10 mouse cellular contexts compared by ENCODE assay signal in the genomic region with DNA sequence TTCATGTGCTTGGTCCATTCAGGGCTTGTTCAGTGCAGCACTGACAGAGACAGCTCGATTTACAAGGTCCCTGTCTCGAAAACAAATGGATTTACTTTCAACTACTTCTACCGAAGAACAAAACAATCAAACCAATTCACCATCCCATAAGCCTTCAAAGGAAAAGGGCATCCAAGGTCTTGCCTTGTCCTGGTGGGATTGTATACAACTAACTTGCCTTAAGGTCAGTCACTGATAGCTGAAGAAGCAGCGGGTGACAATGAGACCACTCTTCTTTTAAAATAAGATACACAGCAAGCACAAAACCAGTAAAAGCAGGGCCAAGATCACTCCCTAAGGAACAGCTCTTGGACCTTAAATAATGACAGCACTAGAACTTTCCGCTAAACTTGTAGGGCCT. TPM values are rescaled to one million over a fixed set of nuclear protein-coding genes. Genes with fewer than 3 reads are reported as not detected.
A peak's percentile ranks its signal among the peaks of the same experiment; 100 is the strongest.
DNase-seq lines count a peak whose midpoint lies in the region; ATAC-seq and TF ChIP-seq lines count a peak whose summit lies in the region.
"Had no signal": no experiment of that assay in that cellular context is flagged by ENCODE, and none has a peak within 500 bp of the region (broad histone marks: within the 10 kb centered on the region; RNA-seq: fewer than 3 reads in every experiment).

No protein-coding gene starts in this region.

- H3K36me3 ChIP-seq in heart, postnatal 0 days (replicated peaks; ENCODE audit: control insufficient read depth, insufficient read depth, low read length), result 0 out of 2 replicates have a peak, but pooled peaks cover 3% of the 10 kb centered on the region
- H3K36me3 ChIP-seq in embryonic facial prominence, embryonic 15.5 days, result no peaks in the 10 kb centered on the region
- peaks cover 26% of the 10 kb centered on the region for H3K36me3 ChIP-seq in intestine, embryonic 14.5 days (ENCODE audit: control insufficient read depth, insufficient read depth, low read length)
- peaks cover 5% of the 10 kb centered on the region for H3K36me3 ChIP-seq in myocyte (ENCODE audit: control insufficient read depth, insufficient read depth)

- H3K9me3 ChIP-seq in heart, postnatal 0 days (replicated peaks; ENCODE audit: control insufficient read depth, low read length), result no peaks in the 10 kb centered on the region
- no peaks in the 10 kb centered on the region for H3K9me3 ChIP-seq in embryonic facial prominence, embryonic 15.5 days (replicated peaks)
- no peaks in the 10 kb centered on the region for H3K9me3 ChIP-seq in intestine, embryonic 14.5 days (ENCODE audit: control insufficient read depth, low read length)
- H3K9me3 ChIP-seq: kidney, embryonic 15.5 days had no signal

- 0 out of 2 replicates have a peak overlapping the region, but pooled peaks have one; percentile 1 for H3K4me2 ChIP-seq in heart, postnatal 0 days (ENCODE audit: low read depth, low read length)
- peak overlapping the region; percentile 87 for H3K4me2 ChIP-seq in embryonic facial prominence, embryonic 15.5 days (replicated peaks)
- peak overlapping the region; percentile 86 for H3K4me2 ChIP-seq in intestine, embryonic 14.5 days (ENCODE audit: low read length)
- H3K4me2 ChIP-seq in myocyte (ENCODE audit: low read depth), result peak overlapping the region; percentile 95

- TF ChIP-seq POLR2A in myocyte (IDR thresholded peaks at IDR 0.05; ENCODE audit: insufficient read length, low read depth), result no peak
- TF ChIP-seq POLR2A in cerebellum, adult 2 months (IDR thresholded peaks at IDR 0.05; ENCODE audit: borderline replicate concordance, insufficient read depth, low read length), result no peak

- intact Hi-C loops in heart, postnatal 10 days (cut with DNase I), result loop anchor here (10.0 kb wide), 2 partner anchors 842 to 1802 kb away; a partner anchor contains a TSS

- no peak overlapping the region for H3K27ac ChIP-seq in heart, postnatal 0 days (ENCODE audit: low read depth)
- H3K27ac ChIP-seq in embryonic facial prominence, embryonic 15.5 days (replicated peaks), result no peak overlapping the region
- no peak overlapping the region for H3K27ac ChIP-seq in intestine, embryonic 14.5 days (ENCODE audit: low read depth)
- no peak overlapping the region for H3K27ac ChIP-seq in cerebellum, adult 2 months (ENCODE audit: insufficient read depth, low read length)
- H3K27ac ChIP-seq: kidney, embryonic 15.5 days had no signal

- no peak for DNase-seq in heart, postnatal 0 days (ENCODE audit: low spot score)
- DNase-seq in heart, postnatal 10 days, result no peak
- DNase-seq in intestine, embryonic 14.5 days (ENCODE audit: low spot score), result no peak
- DNase-seq in adrenal gland, postnatal 14 days, result no peak
- DNase-seq in cerebellum, adult 2 months, result no peak
- DNase-seq in urinary bladder, postnatal 10 days (ENCODE audit: low spot score), result no peak

- no peak for TF ChIP-seq CTCF in heart, postnatal 0 days (IDR thresholded peaks at IDR 0.05; ENCODE audit: low read depth)
- no peak for TF ChIP-seq CTCF in cerebellum, adult 2 months (IDR thresholded peaks at IDR 0.05; ENCODE audit: borderline replicate concordance, insufficient read depth, low read depth, low read length)

- H3K27me3 ChIP-seq in heart, postnatal 0 days (ENCODE audit: control insufficient read depth, insufficient read depth, low read length), result no peaks in the 10 kb centered on the region
- H3K27me3 ChIP-seq in embryonic facial prominence, embryonic 15.5 days, result peaks cover 2% of the 10 kb centered on the region; the same call in 1 of the 2 replicates
- H3K27me3 ChIP-seq in intestine, embryonic 14.5 days (replicated peaks; ENCODE audit: control insufficient read depth, insufficient read depth, low read length), result no peaks in the 10 kb centered on the region
- H3K27me3 ChIP-seq in myocyte (ENCODE audit: control insufficient read depth, insufficient read depth, insufficient read length), result no peaks in the 10 kb centered on the region
- no peaks in the 10 kb centered on the region for H3K27me3 ChIP-seq in cerebellum, adult 2 months (ENCODE audit: control insufficient read depth, insufficient read depth, low read length)
- H3K27me3 ChIP-seq: kidney, embryonic 15.5 days had no signal

- 73% methylated on average over 5 of the region's 5 CpGs for whole genome bisulfite sequencing in heart, postnatal 0 days
- WGBS in embryonic facial prominence, embryonic 15.5 days, result 52% methylated on average over 5 of the region's 5 CpGs
- WGBS in intestine, embryonic 14.5 days, result 44% methylated on average over 5 of the region's 5 CpGs
- WGBS in cerebellum, adult 2 months, result 69% methylated on average over 5 of the region's 5 CpGs

- no peak overlapping the region for H3K4me3 ChIP-seq in heart, postnatal 0 days (ENCODE audit: low read depth, low read length)
- peak overlapping the region; percentile 83; the same call in 1 of the 2 replicates for H3K4me3 ChIP-seq in embryonic facial prominence, embryonic 15.5 days (replicated peaks)
- H3K4me3 ChIP-seq in intestine, embryonic 14.5 days (ENCODE audit: low read depth, low read length), result peak overlapping the region; percentile 94
- peak overlapping the region; percentile 77 for H3K4me3 ChIP-seq in myocyte
- no peak overlapping the region for H3K4me3 ChIP-seq in cerebellum, adult 2 months (replicated peaks; ENCODE audit: insufficient read depth, low read depth, low read length)

- peaks cover 38% of the 10 kb centered on the region for H3K4me1 ChIP-seq in heart, postnatal 0 days (ENCODE audit: control insufficient read depth, insufficient read depth)
- peaks cover 41% of the 10 kb centered on the region for H3K4me1 ChIP-seq in embryonic facial prominence, embryonic 15.5 days
- H3K4me1 ChIP-seq in intestine, embryonic 14.5 days (replicated peaks; ENCODE audit: control insufficient read depth, insufficient read depth, low read length), result peaks cover 26% of the 10 kb centered on the region; the same call in 1 of the 2 replicates
- peaks cover 7% of the 10 kb centered on the region for H3K4me1 ChIP-seq in cerebellum, adult 2 months (ENCODE audit: control insufficient read depth, insufficient read depth, low read length)

- TF ChIP-seq EP300 in heart, postnatal 0 days (IDR thresholded peaks at IDR 0.05; ENCODE audit: low read depth), result no peak

- ATAC-seq in heart, postnatal 0 days (ENCODE audit: insufficient read depth, low read depth), result no peak
- no peak for ATAC-seq in embryonic facial prominence, embryonic 15.5 days (ENCODE audit: insufficient number of reproducible peaks, low FRiP score, low TSS enrichment, low read depth)
- ATAC-seq in intestine, embryonic 14.5 days (replicated peaks; ENCODE audit: low FRiP score, low TSS enrichment, low read depth), result no peak
- ATAC-seq: CD4-positive, CD25-positive, alpha-beta regulatory T cell, adult 4 months had no signal

- peaks cover 78% of the 10 kb centered on the region for H3K79me2 ChIP-seq in myocyte (ENCODE audit: control insufficient read depth, insufficient read depth)

- no peak overlapping the region for H3ac ChIP-seq in myocyte (ENCODE audit: control insufficient read depth, insufficient read length)

- no peak overlapping the region for H3K9ac ChIP-seq in heart, postnatal 0 days (replicated peaks; ENCODE audit: low read depth, low read length)
- no peak overlapping the region for H3K9ac ChIP-seq in embryonic facial prominence, embryonic 15.5 days
- peak overlapping the region; percentile 96; the same call in 1 of the 2 replicates for H3K9ac ChIP-seq in intestine, embryonic 14.5 days (ENCODE audit: low read length)
- H3K9ac ChIP-seq: kidney, embryonic 15.5 days had no signal

TF ChIP-seq in myocyte, 11 proteins besides CTCF, POLR2A, EP300 and RAD21:
- TF ChIP-seq E2F4 (IDR thresholded peaks at IDR 0.05; ENCODE audit: insufficient read depth) (no peak), SRF (IDR thresholded peaks at IDR 0.05; ENCODE audit: control insufficient read depth, insufficient read length, low read depth) (no peak), MYOG (IDR thresholded peaks at IDR 0.05; ENCODE audit: control insufficient read depth in 1 of 3, insufficient read depth in 1 of 3, insufficient read length in 2 of 3, low read depth in 2 of 3) (no peak), POLR2AphosphoS2 (IDR thresholded peaks at IDR 0.05; ENCODE audit: insufficient read length, low read depth) (no peak), REST (IDR thresholded peaks at IDR 0.05; ENCODE audit: insufficient read depth, insufficient read length) (no peak), USF1 (IDR thresholded peaks at IDR 0.05; ENCODE audit: low read depth) (no peak), CEBPB (IDR thresholded peaks at IDR 0.05; ENCODE audit: insufficient read depth, poor library complexity, severe bottlenecking) (no peak), TCF3 (IDR thresholded peaks at IDR 0.05; ENCODE audit: insufficient read length, low read depth) (no peak), MYOD1 (IDR thresholded peaks at IDR 0.05; ENCODE audit: control insufficient read depth in 1 of 3, insufficient read length in 2 of 3, low read depth in 2 of 3) (no peak), TCF12 (IDR thresholded peaks at IDR 0.05; ENCODE audit: insufficient read depth, poor library complexity, severe bottlenecking) (no peak), MAX (IDR thresholded peaks at IDR 0.05; ENCODE audit: low read depth) (no peak)
TF ChIP-seq in myocyte: peak in this region for 0.

RNA-seq across cellular contexts. Expression of a gene that starts 7.6 kb away (rescaled TPM):
- 15.7 and 26.9 TPM in 2 replicates for total RNA-seq in heart, postnatal 0 days (2014; rRNA removed; ENCODE audit: low replicate concordance)
- polyA plus RNA-seq in heart, postnatal 0 days (2015; fragmentation: Nextera tagmentation; extraction: Ambion mirVana), result 7.2 and 8.4 TPM in 2 replicates
- total RNA-seq in heart, postnatal 10 days (2021), result 10 to 100 TPM; 25.8 to 26.9 TPM
- polyA plus RNA-seq in embryonic facial prominence, embryonic 15.5 days (2015; fragmentation: Nextera tagmentation; extraction: Ambion mirVana), result 27.9 and 28.9 TPM in 2 replicates
- 54.0 and 56.3 TPM in 2 replicates for polyA plus RNA-seq in intestine, embryonic 14.5 days (2014; fragmentation: Nextera tagmentation; extraction: Ambion mirVana)
- 13.8 TPM for polyA plus RNA-seq in myocyte (2012; fragmentation: generic; extraction: Trizol)
- total RNA-seq in adrenal gland, postnatal 14 days (2021), result 16.3 and 19.2 TPM in 2 replicates
- 39.5 and 46.9 TPM in 2 replicates for polyA plus RNA-seq in cerebellum, adult 2 months (2012; rRNA removed)

Comparison
In these comparisons a context has a peak if more than half of its experiments do, and no peak if none do; other contexts are left out.
1. H3K4me2 ChIP-seq: peak in every context shown above with its lines; median percentile 95 in myocyte; 87 in embryonic facial prominence, embryonic 15.5 days; 86 in intestine, embryonic 14.5 days; 1 in heart, postnatal 0 days.
2. H3K4me3 ChIP-seq: peak in embryonic facial prominence, embryonic 15.5 days (single experiment), intestine, embryonic 14.5 days (single experiment) and myocyte (single experiment); none in heart, postnatal 0 days (single experiment) and cerebellum, adult 2 months (single experiment).